Mouse (Mus musculus): ENCODE results near the gene Igtp. TPM values are rescaled to one million over a fixed set of nuclear protein-coding genes. Genes with fewer than 3 reads are reported as not detected.

Igtp gene
- total and polyA plus RNA-seq, 3 experiments = 70.3 to 143 (median 107) TPM

GRCm38 (mm10) chr11:58165072-58165471 is 34.3 kb upstream of the Igtp start:
- H3K36me3 ChIP-seq (replicated peaks in 1 of 2; ENCODE audit: control insufficient read depth in 1 of 2, insufficient read depth in 1 of 2, low read length in 1 of 2) = peaks cover 49 to 67% of the 10 kb centered on the region in 2 experiments

GRCm38 (mm10) chr11:58167822-58168166 is 31.6 kb upstream of the Igtp start:
- in situ Hi-C loops (cut with MboI; ENCODE audit: low pct_ligation_motif_present, low pct_unique_long_range_greater_than_20kb, low sequenced_read_pairs) = no loop called here

More at GRCm38 (mm10) chr11:58165072-58165471, 34.3 kb upstream of the Igtp start:
- peak; percentile 49 for DNase-seq (ENCODE audit: extremely low read depth)
- Histone ChIP-seq H3K4me2 (ENCODE audit: insufficient read depth, low read depth, poor library complexity, severe bottlenecking) (no peak overlapping the region), H3K4me3 (replicated peaks in 1 of 3; ENCODE audit: low read depth in 2 of 3, low read length in 2 of 3, poor library complexity in 1 of 3) (no peak overlapping the region), H3K27me3 (replicated peaks) (no peaks in the 10 kb centered on the region), H3K9me3 (replicated peaks; ENCODE audit: low read length) (peaks cover 12% of the 10 kb centered on the region), H3K27ac (ENCODE audit: insufficient read depth, low read depth) (no peak overlapping the region), H3K9ac (ENCODE audit: insufficient read depth, low read depth) (no peak overlapping the region), H3K79me2 (replicated peaks; ENCODE audit: control insufficient read depth, extremely low read depth, insufficient read depth, poor library complexity, severe bottlenecking) (peaks cover 25% of the 10 kb centered on the region), H3K4me1 (ENCODE audit: control insufficient read depth in 1 of 2, insufficient read depth in 2 of 2) (peaks cover 0 to 14% of the 10 kb centered on the region in 2 experiments; a peak in 1 of 4 replicates)
- TF ChIP-seq MXI1 (IDR thresholded peaks at IDR 0.05; ENCODE audit: low read depth, low read length) (no peak), RAD21 (IDR thresholded peaks at IDR 0.05; ENCODE audit: low read depth, low read length) (peak; percentile 47), NRF1 (IDR thresholded peaks at IDR 0.05; ENCODE audit: low read depth, low read length) (no peak), CTCF (conservative IDR thresholded peaks at IDR 0.05 in 1 of 2, IDR thresholded peaks at IDR 0.05 in 1 of 2; ENCODE audit: low read depth in 2 of 2, low read length in 2 of 2) (peak; percentile 33 to 64; a peak in 2 of 4 replicates), MAX (IDR thresholded peaks at IDR 0.05; ENCODE audit: low read length) (0 out of 2 replicates have a peak, but pooled peaks have one; percentile 21)
- dilution Hi-C loops (cut with MboI; ENCODE audit: extremely low pct_ligation_motif_present, extremely low pct_unique_long_range_greater_than_20kb, low sequenced_read_pairs) (no loop called here), in situ Hi-C loops (cut with MboI; ENCODE audit: low pct_ligation_motif_present, low pct_unique_long_range_greater_than_20kb, low sequenced_read_pairs) (no loop called here)

GRCm38 (mm10) chr11:58168167-58168915 is 31.0 kb upstream of the Igtp start, which contains the start of gene Gemin5:
TSS of gene Gemin5 (minus strand) at chr11:58168539.
- peak; percentile 83 for DNase-seq (ENCODE audit: extremely low read depth)
- Histone ChIP-seq H3K9ac (ENCODE audit: insufficient read depth, low read depth) (peak within 1 kb of the TSS; percentile 83), H3K27me3 (replicated peaks) (no peaks in the 10 kb centered on the region), H3K79me2 (replicated peaks; ENCODE audit: control insufficient read depth, extremely low read depth, insufficient read depth, poor library complexity, severe bottlenecking) (peaks cover 39% of the 10 kb centered on the region), H3K4me1 (ENCODE audit: control insufficient read depth in 1 of 2, insufficient read depth in 2 of 2) (peaks cover 0 to 29% of the 10 kb centered on the region in 2 experiments; a peak in 2 of 4 replicates), H3K27ac (ENCODE audit: insufficient read depth, low read depth) (peak within 1 kb of the TSS; percentile 56), H3K4me2 (ENCODE audit: insufficient read depth, low read depth, poor library complexity, severe bottlenecking) (peak within 1 kb of the TSS; percentile 87), H3K36me3 (replicated peaks in 1 of 2; ENCODE audit: control insufficient read depth in 1 of 2, insufficient read depth in 1 of 2, low read length in 1 of 2) (peaks cover 28 to 41% of the 10 kb centered on the region in 2 experiments), H3K4me3 (replicated peaks in 1 of 3; ENCODE audit: low read depth in 2 of 3, low read length in 2 of 3, poor library complexity in 1 of 3) (peak within 1 kb of the TSS; percentile 89 to 95 (median 92)), H3K9me3 (replicated peaks; ENCODE audit: low read length) (peaks cover 12% of the 10 kb centered on the region)
- dilution Hi-C loops (cut with MboI; ENCODE audit: extremely low pct_ligation_motif_present, extremely low pct_unique_long_range_greater_than_20kb, low sequenced_read_pairs) = no loop called here
- in situ Hi-C loops (cut with MboI; ENCODE audit: low pct_ligation_motif_present, low pct_unique_long_range_greater_than_20kb, low sequenced_read_pairs) = no loop called here
- TF ChIP-seq SMC3 (IDR thresholded peaks at IDR 0.05; ENCODE audit: low read depth, low read length) (0 out of 2 replicates have a peak, but pooled peaks have one; percentile 16), ETS1 (conservative IDR thresholded peaks at IDR 0.05; ENCODE audit: low read depth, low read length) (0 out of 2 replicates have a peak, but pooled peaks have one; percentile 21), KAT2A (IDR thresholded peaks at IDR 0.05; ENCODE audit: insufficient replicate concordance, low read length) (0 out of 2 replicates have a peak, but pooled peaks have one; percentile 62), CHD1 (IDR thresholded peaks at IDR 0.05; ENCODE audit: low read depth, low read length) (no peak), MXI1 (IDR thresholded peaks at IDR 0.05; ENCODE audit: low read depth, low read length) (peak; percentile 96), ELF1 (IDR thresholded peaks at IDR 0.05; ENCODE audit: low read depth, low read length) (peak; percentile 62; the same call in 1 of the 2 replicates), EP300 (IDR thresholded peaks at IDR 0.05; ENCODE audit: low read length) (no peak), GABPA (IDR thresholded peaks at IDR 0.05; ENCODE audit: insufficient replicate concordance, low read depth, low read length) (no peak), MAX (IDR thresholded peaks at IDR 0.05; ENCODE audit: low read length) (peak; percentile 79), POLR2A (IDR thresholded peaks at IDR 0.05; ENCODE audit: low read depth, low read length) (peak; percentile 97), MAFK (IDR thresholded peaks at IDR 0.05; ENCODE audit: insufficient replicate concordance, low read length) (no peak), ZC3H11A (IDR thresholded peaks at IDR 0.05; ENCODE audit: low read depth, low read length) (no peak), CHD2 (IDR thresholded peaks at IDR 0.05; ENCODE audit: low read length) (0 out of 2 replicates have a peak, but pooled peaks have one; percentile 42), NRF1 (IDR thresholded peaks at IDR 0.05; ENCODE audit: low read depth, low read length) (no peak), POLR2AphosphoS2 (IDR thresholded peaks at IDR 0.05; ENCODE audit: low read depth, low read length) (peak; percentile 84), JUN (IDR thresholded peaks at IDR 0.05; ENCODE audit: insufficient read depth, low read depth, low read length) (no peak), MYC (IDR thresholded peaks at IDR 0.05; ENCODE audit: low read depth, low read length) (peak; percentile 89)

More at GRCm38 (mm10) chr11:58167822-58168166, 31.6 kb upstream of the Igtp start:
- H3K27me3 ChIP-seq (replicated peaks) = no peaks in the 10 kb centered on the region
- dilution Hi-C loops (cut with MboI; ENCODE audit: extremely low pct_ligation_motif_present, extremely low pct_unique_long_range_greater_than_20kb, low sequenced_read_pairs) = no loop called here
- peak overlapping the region; percentile 87 for H3K4me2 ChIP-seq (ENCODE audit: insufficient read depth, low read depth, poor library complexity, severe bottlenecking)
- peaks cover 0 to 27% of the 10 kb centered on the region in 2 experiments; a peak in 2 of 4 replicates for H3K4me1 ChIP-seq (ENCODE audit: control insufficient read depth in 1 of 2, insufficient read depth in 2 of 2)
- peaks cover 12% of the 10 kb centered on the region for H3K9me3 ChIP-seq (replicated peaks; ENCODE audit: low read length)
- H3K27ac ChIP-seq (ENCODE audit: insufficient read depth, low read depth) = peak overlapping the region; percentile 56; the same call in 1 of the 2 replicates
- H3K36me3 ChIP-seq (replicated peaks in 1 of 2; ENCODE audit: control insufficient read depth in 1 of 2, insufficient read depth in 1 of 2, low read length in 1 of 2) = peaks cover 30 to 41% of the 10 kb centered on the region in 2 experiments
- no peak for DNase-seq (ENCODE audit: extremely low read depth)
- TF ChIP-seq NELFE (IDR thresholded peaks at IDR 0.05; ENCODE audit: low read depth, low read length) = no peak
- TF ChIP-seq ZKSCAN1 (IDR thresholded peaks at IDR 0.05; ENCODE audit: borderline replicate concordance, low read depth, low read length) = no peak
- no peak for TF ChIP-seq MEF2A (IDR thresholded peaks at IDR 0.05; ENCODE audit: borderline replicate concordance, low read depth, low read length)
- no peak for TF ChIP-seq IRF4 (IDR thresholded peaks at IDR 0.05; ENCODE audit: low read depth, low read length)
- no peak for TF ChIP-seq RCOR1 (conservative IDR thresholded peaks at IDR 0.05; ENCODE audit: low read depth, low read length)
- no peak for TF ChIP-seq E2F4 (IDR thresholded peaks at IDR 0.05; ENCODE audit: insufficient replicate concordance, low read depth, low read length)
- TF ChIP-seq ETS1 (conservative IDR thresholded peaks at IDR 0.05; ENCODE audit: low read depth, low read length) = no peak
- no peak for TF ChIP-seq ZC3H11A (IDR thresholded peaks at IDR 0.05; ENCODE audit: low read depth, low read length)
- TF ChIP-seq TBP (conservative IDR thresholded peaks at IDR 0.05; ENCODE audit: low read depth, low read length) = no peak
- TF ChIP-seq CTCF (conservative IDR thresholded peaks at IDR 0.05 in 1 of 2, IDR thresholded peaks at IDR 0.05 in 1 of 2; ENCODE audit: low read depth in 2 of 2, low read length in 2 of 2) = no peak
- no peak for TF ChIP-seq POLR2AphosphoS2 (IDR thresholded peaks at IDR 0.05; ENCODE audit: low read depth, low read length)
- H3K9ac ChIP-seq (ENCODE audit: insufficient read depth, low read depth) = peak overlapping the region; percentile 83
- H3K79me2 ChIP-seq (replicated peaks; ENCODE audit: control insufficient read depth, extremely low read depth, insufficient read depth, poor library complexity, severe bottlenecking) = peaks cover 36% of the 10 kb centered on the region
- H3K4me3 ChIP-seq (replicated peaks in 1 of 3; ENCODE audit: low read depth in 2 of 3, low read length in 2 of 3, poor library complexity in 1 of 3) = peak overlapping the region; percentile 89 to 95 (median 92)

Data from CH12.LX (cell line).